Mouse (Mus musculus): ENCODE results near the gene Bin2. TPM values are rescaled to one million over a fixed set of nuclear protein-coding genes. Genes with fewer than 3 reads are reported as not detected.

Gene Bin2
- polyA plus RNA-seq (2015; fragmentation: Nextera tagmentation; extraction: Ambion mirVana) = 4.2 and 4.5 TPM in 2 replicates

DNA sequence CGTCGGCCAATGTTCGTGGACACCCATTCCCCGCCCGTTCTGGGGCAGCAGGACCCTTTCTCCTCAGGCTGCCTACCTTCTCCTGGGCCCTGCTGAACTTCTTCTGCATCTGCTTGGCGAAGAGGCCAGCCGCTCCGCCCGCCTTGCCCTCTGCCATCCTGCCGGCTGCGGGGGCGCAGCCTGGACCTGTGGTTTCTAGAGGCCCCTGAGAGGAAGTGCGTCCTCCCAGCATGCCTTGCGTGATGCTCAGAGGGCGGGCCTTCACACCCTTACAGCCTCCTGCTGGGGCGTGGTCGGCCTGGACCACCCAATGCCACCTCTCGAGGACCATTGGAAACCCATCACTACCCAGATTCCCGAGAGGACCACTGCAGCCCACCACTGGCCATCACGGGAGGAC lies at the start of gene Bin2:
TSS of gene Bin2 (minus strand) at position 217 of the 400 bp plus-strand sequence.
- ATAC-seq = peak; percentile 17; the same call in 1 of the 2 replicates
- no peak within 1 kb of the TSS for H3K9ac ChIP-seq (replicated peaks; ENCODE audit: low read depth)
- peak within 1 kb of the TSS; percentile 5; the same call in 1 of the 2 replicates for H3K4me3 ChIP-seq (ENCODE audit: low read depth, low read length)
- H3K4me2 ChIP-seq (replicated peaks; ENCODE audit: low read depth, low read length) = no peak within 1 kb of the TSS
- no peaks in the 10 kb centered on the region for H3K36me3 ChIP-seq (ENCODE audit: insufficient read depth, low read length)
- H3K4me1 ChIP-seq (ENCODE audit: insufficient read depth, low read depth, low read length) = no peaks in the 10 kb centered on the region
- TF ChIP-seq CTCF (IDR thresholded peaks at IDR 0.05) (no peak), EP300 (IDR thresholded peaks at IDR 0.05) (no peak)
- no peak within 1 kb of the TSS for H3K27ac ChIP-seq (ENCODE audit: low read length)
- no peaks in the 10 kb centered on the region for H3K9me3 ChIP-seq (ENCODE audit: low read length)
- DNase-seq (ENCODE audit: low spot score) = no peak
- H3K27me3 ChIP-seq (replicated peaks; ENCODE audit: insufficient read depth, low read length) = no peaks in the 10 kb centered on the region
- WGBS = 89% methylated on average over 18 of the region's 20 CpGs

DNA sequence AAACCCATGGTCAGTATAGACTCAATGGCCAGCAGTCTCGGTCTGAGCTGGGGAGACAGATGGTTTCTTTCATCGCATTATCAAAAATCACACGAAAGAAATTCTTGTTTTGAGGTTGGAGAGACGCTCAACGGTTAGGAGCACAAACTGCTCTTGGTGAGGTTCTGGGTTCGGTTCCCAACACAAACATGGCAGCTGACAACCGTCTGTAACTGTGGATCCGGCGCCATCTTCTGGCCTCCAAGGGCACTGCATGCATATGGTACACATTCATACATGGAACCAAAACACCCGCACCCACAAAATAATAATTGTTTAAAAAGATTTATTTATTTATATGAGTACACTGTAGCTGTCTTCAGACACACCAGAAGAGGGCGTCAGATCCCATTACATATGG lies 49.2 kb upstream of the Bin2 start:
- Histone ChIP-seq H3K36me3 (ENCODE audit: insufficient read depth, low read length) (no peaks in the 10 kb centered on the region), H3K27ac (ENCODE audit: low read length) (no peak overlapping the region), H3K4me3 (ENCODE audit: low read depth, low read length) (no peak overlapping the region), H3K4me1 (ENCODE audit: insufficient read depth, low read depth, low read length) (no peaks in the 10 kb centered on the region), H3K27me3 (replicated peaks; ENCODE audit: insufficient read depth, low read length) (no peaks in the 10 kb centered on the region), H3K4me2 (replicated peaks; ENCODE audit: low read depth, low read length) (no peak overlapping the region), H3K9me3 (ENCODE audit: low read length) (no peaks in the 10 kb centered on the region), H3K9ac (replicated peaks; ENCODE audit: low read depth) (no peak overlapping the region)
- WGBS = 75% methylated on average over 11 of the region's 11 CpGs
- TF ChIP-seq CTCF (IDR thresholded peaks at IDR 0.05) (peak; percentile 28), EP300 (IDR thresholded peaks at IDR 0.05) (no peak)
- ATAC-seq = no peak
- no peak for DNase-seq (ENCODE audit: low spot score)

DNA sequence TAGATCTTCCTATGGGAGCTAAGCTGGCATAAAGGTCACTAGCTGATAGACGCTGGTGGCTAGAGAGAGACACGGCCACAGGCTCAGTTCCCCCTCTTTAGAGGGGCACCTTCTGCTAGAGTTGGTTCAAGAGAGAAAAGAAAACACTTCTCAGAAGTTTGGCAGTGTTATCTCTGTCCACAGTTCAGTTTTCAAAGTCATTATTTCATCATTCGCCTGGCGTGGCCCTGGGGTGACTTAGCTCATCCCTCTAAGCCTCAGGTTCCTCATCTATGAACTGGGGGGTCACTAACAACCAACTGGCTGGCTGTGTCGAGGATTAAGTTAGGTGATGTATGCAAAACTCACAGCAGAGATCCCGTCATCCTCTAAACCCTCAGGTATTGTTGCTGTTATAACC lies 48.6 kb upstream of the Bin2 start:
- Histone ChIP-seq H3K4me3 (ENCODE audit: low read depth, low read length) (no peak overlapping the region), H3K4me2 (replicated peaks; ENCODE audit: low read depth, low read length) (no peak overlapping the region), H3K27ac (ENCODE audit: low read length) (no peak overlapping the region), H3K36me3 (ENCODE audit: insufficient read depth, low read length) (no peaks in the 10 kb centered on the region), H3K4me1 (ENCODE audit: insufficient read depth, low read depth, low read length) (no peaks in the 10 kb centered on the region), H3K27me3 (replicated peaks; ENCODE audit: insufficient read depth, low read length) (no peaks in the 10 kb centered on the region), H3K9ac (replicated peaks; ENCODE audit: low read depth) (no peak overlapping the region), H3K9me3 (ENCODE audit: low read length) (no peaks in the 10 kb centered on the region)
- 57% methylated on average over 6 of the region's 6 CpGs for WGBS
- no peak for DNase-seq (ENCODE audit: low spot score)
- ATAC-seq = no peak
- TF ChIP-seq EP300 (IDR thresholded peaks at IDR 0.05) = no peak
- TF ChIP-seq CTCF (IDR thresholded peaks at IDR 0.05) = no peak

DNA sequence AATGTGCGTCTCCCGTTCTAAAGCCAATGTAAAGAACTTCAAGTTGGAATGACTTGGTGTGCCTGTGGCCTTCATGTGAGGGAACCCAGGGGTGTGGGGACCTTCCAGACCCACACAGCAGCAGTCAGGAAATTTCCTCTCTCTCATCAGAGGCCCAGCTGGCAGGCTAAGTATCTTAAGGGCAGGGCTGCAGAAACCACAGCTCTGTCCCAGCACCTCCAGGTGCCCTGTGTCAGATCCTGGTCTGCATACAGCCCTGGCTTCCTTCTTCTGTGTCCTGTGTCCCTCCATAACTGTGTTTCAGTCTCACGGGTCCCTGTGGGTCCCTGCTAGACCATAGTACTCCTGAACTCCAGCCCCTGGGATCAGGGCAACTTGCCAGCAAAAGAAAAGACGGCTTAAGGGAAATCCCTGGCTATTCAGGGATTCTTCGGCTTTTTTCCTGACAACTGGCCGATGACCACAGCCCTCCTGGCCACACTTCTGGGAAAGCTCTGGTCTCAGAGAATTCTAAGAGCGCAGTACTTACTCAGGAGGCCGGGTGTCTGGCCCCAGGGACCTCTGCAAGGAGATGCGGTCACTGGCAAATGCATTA lies 46.1 kb upstream of the Bin2 start:
- Histone ChIP-seq H3K4me1 (ENCODE audit: insufficient read depth, low read depth, low read length) (no peaks in the 10 kb centered on the region), H3K36me3 (ENCODE audit: insufficient read depth, low read length) (no peaks in the 10 kb centered on the region), H3K4me2 (replicated peaks; ENCODE audit: low read depth, low read length) (no peak overlapping the region), H3K27ac (ENCODE audit: low read length) (no peak overlapping the region), H3K4me3 (ENCODE audit: low read depth, low read length) (no peak overlapping the region), H3K27me3 (replicated peaks; ENCODE audit: insufficient read depth, low read length) (no peaks in the 10 kb centered on the region), H3K9me3 (ENCODE audit: low read length) (no peaks in the 10 kb centered on the region), H3K9ac (replicated peaks; ENCODE audit: low read depth) (no peak overlapping the region)
- ATAC-seq (no peak), DNase-seq (ENCODE audit: low spot score) (no peak)
- TF ChIP-seq EP300 (IDR thresholded peaks at IDR 0.05) = no peak
- TF ChIP-seq CTCF (IDR thresholded peaks at IDR 0.05) = no peak
- WGBS = 63% methylated on average over 9 of the region's 9 CpGs

DNA sequence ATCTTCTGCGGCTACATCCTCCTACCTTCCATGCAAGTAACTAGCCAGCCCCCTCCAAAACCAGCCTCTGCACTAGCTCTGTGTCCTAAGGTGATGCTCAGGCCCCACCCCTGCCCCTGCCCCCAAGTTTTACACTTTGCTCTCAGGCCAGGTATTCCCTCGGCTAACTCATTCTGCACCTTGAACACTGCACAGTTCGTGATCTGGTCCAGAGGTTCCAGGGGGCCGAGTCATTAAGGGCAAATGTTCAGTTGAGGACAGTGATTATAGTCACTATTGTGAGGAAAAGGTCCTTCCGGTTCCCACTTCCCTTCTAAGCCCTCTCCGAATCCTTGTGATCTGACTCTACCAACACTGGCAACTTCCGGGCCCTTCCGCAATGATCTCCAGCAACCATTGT lies 45.1 kb upstream of the Bin2 start:
- DNase-seq (ENCODE audit: low spot score) = no peak
- Histone ChIP-seq H3K9me3 (ENCODE audit: low read length) (no peaks in the 10 kb centered on the region), H3K4me2 (replicated peaks; ENCODE audit: low read depth, low read length) (no peak overlapping the region), H3K4me1 (ENCODE audit: insufficient read depth, low read depth, low read length) (no peaks in the 10 kb centered on the region), H3K4me3 (ENCODE audit: low read depth, low read length) (no peak overlapping the region), H3K27me3 (replicated peaks; ENCODE audit: insufficient read depth, low read length) (no peaks in the 10 kb centered on the region), H3K27ac (ENCODE audit: low read length) (no peak overlapping the region), H3K9ac (replicated peaks; ENCODE audit: low read depth) (no peak overlapping the region), H3K36me3 (ENCODE audit: insufficient read depth, low read length) (no peaks in the 10 kb centered on the region)
- no peak for ATAC-seq
- no peak for TF ChIP-seq EP300 (IDR thresholded peaks at IDR 0.05)
- TF ChIP-seq CTCF (IDR thresholded peaks at IDR 0.05) = no peak
- 79% methylated on average over 8 of the region's 8 CpGs for WGBS

DNA sequence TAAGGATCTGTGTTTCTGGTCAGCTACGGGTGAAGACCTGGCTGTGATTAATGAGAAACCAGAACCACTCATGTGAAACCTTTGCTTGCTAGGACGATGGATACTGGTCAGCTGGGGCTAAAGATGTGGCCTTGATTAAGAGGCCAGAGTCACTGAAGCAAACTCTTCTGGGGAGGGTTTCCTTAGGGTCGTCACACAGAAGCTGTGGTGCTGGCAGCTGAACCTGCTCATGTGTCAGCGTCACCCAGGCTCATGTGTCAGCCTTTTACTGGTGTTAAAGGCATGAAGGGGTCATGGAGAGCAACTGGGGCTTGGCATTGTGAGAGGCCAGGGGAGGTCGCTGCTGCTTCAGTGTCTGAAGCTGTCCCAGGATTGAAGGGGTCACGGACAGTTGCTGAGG lies 41.5 kb upstream of the Bin2 start:
- Histone ChIP-seq H3K9me3 (ENCODE audit: low read length) (no peaks in the 10 kb centered on the region), H3K27me3 (replicated peaks; ENCODE audit: insufficient read depth, low read length) (no peaks in the 10 kb centered on the region), H3K27ac (ENCODE audit: low read length) (no peak overlapping the region), H3K4me1 (ENCODE audit: insufficient read depth, low read depth, low read length) (no peaks in the 10 kb centered on the region), H3K4me2 (replicated peaks; ENCODE audit: low read depth, low read length) (no peak overlapping the region), H3K9ac (replicated peaks; ENCODE audit: low read depth) (no peak overlapping the region), H3K4me3 (ENCODE audit: low read depth, low read length) (no peak overlapping the region), H3K36me3 (ENCODE audit: insufficient read depth, low read length) (no peaks in the 10 kb centered on the region)
- no peak for DNase-seq (ENCODE audit: low spot score)
- TF ChIP-seq CTCF (IDR thresholded peaks at IDR 0.05) (no peak), EP300 (IDR thresholded peaks at IDR 0.05) (no peak)
- no peak for ATAC-seq
- WGBS = 45% methylated on average over 6 of the region's 6 CpGs

All from lung, postnatal 0 days (tissue).